Mouse (Mus musculus): ENCODE measurements at regions not wholly inside any gene's neighbourhood (a gene's known extent, or its start where the extent isn't known, plus 50 kb on each side); places are given as distances from the start of the nearest gene placed in this dataset.
A peak's percentile ranks its signal among the peaks of the same experiment; 100 is the strongest.

DNA sequence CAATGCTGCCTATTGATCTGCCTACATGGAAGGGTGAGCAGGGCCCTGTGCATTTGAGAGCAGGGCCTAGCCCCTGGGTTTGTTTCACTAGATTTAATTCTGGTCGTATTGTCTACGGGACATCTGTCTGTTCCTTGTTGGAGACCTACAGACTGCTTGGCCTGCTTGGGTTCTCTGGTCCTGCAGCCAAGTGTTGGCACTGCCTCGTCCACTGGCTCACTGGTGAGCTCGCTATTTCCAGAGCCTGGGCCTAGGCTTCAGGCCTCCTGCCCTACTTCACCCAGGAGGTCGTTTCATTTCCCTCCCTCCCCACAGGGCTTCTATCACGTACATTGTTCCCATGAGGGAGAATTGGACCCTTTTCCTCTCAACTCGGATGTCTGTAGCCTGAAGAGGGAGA is 62.2 kb upstream of the Blcap start:
- no peak for DNase-seq (ENCODE audit: low read depth, low spot score)

DNA sequence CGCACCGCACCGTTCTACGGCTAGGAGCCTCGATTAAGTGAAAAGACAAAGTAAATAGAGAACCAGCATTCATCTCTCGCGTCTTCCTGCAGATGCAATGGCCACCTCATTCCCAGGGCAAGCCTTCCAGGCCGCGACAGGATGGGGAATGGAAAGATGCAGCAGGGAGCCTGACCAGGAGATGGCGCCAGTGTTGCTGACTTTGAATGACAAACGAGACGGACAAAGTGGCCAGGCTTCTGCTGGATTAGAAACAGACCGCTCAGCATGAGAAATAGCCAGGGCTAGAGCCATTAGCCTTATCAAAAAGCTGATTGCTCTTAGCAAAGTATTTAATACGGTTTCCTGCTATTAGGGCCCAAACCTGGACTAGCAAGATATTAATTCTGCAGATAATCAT is 64.6 kb upstream of the Blcap start:
- peak; percentile 84 for DNase-seq (ENCODE audit: low read depth, low spot score)

GRCm38 (mm10) chr2:157640873-157641272 is 69.8 kb upstream of the Blcap start:
- peak; percentile 65 for DNase-seq (ENCODE audit: low read depth, low spot score)

DNA sequence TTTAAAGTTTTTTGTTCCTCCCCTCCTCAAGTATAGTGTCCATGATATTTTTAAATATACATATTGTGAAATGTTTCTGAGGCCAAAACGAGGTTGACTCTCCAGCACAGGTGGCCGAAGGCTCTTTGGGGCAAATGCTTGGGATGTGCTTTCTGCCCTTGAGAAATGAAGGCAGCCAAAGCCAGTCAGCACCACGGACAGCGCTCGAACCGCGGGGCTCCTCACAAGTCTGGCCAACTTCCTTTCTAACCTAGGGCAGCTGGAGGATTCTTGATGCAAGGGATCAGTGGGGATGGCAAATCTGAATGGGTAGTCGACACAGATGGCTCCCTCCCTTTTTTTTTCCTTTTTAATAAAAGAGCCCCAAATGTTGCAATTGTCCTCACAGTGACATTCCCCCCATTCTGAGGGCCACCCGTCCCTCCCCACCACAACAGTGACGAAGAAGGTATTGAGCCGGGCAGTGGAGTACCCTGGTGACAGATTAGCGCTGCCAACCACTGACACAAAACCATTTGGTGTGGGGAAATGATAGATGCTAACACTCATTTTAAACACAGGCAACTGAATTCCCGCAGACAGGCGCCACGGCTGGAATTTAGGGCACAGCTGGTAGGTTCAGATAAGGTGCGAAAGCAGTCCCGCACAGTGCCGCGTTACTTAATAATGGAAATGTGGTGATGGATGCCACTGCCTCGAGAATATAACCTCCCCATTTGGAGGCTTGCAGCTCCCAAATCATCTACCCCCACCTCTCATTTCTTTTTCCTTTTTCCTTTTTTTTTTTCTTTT is 73.4 kb upstream of the Ctnnbl1 start:
- DNase-seq (ENCODE audit: low read depth, low spot score): peak; percentile 72

- DNase-seq (ENCODE audit: low read depth, low spot score): peak; percentile 75
Observed at GRCm38 (mm10) chr2:157664481-157664880, 72.7 kb upstream of the Ctnnbl1 start.

GRCm38 (mm10) chr2:157670191-157670590 is 67.0 kb upstream of the Ctnnbl1 start:
- DNase-seq (ENCODE audit: low read depth, low spot score): peak; percentile 57

GRCm38 (mm10) chr2:157674906-157675305 is 62.3 kb upstream of the Ctnnbl1 start:
- DNase-seq (ENCODE audit: low read depth, low spot score): no peak

GRCm38 (mm10) chr2:157676396-157677176 is 60.6 kb upstream of the Ctnnbl1 start:
- peak; percentile 90 for DNase-seq (ENCODE audit: low read depth, low spot score)

DNA sequence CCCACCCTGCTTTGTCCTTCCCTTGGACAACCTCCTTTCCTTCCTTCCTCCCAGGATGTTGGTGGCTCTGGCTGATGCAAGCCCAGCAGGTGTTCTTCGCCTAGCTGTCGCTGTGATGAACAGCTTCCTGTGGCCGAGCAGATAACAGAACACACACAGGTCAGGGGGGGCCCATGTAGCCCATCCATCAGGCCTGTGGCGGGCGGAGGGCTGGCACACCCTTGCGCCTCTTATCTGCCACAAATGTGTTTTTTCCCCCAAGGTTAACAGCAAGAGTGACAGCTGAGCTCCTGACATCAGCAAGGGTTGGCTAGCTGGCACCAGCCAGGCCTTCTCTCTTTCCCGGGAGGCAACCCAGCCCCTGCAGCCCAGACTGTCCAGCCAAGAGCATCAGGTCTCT is 59.9 kb upstream of the Ctnnbl1 start:
- DNase-seq (ENCODE audit: low read depth, low spot score): no peak

DNA sequence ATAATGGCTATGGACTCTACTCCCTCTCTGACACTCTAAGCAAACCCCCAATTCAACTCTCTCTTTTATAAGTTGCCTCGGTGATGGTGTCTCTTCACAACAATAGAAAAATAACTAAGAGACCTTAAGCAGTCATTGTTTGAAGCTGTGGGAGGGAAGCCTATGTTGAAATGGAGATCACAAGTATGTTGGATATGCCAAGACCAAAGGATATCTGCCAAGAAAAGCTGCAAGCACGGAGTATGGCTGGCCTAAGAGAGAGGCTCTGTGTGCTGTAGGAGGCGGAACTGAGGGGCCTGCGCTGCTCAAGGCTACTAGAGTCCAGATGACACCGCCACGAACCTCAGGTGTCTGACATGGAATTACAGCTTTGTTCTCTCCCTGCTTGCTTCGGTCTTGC is 55.3 kb upstream of the Ctnnbl1 start:
- DNase-seq (ENCODE audit: low read depth, low spot score): no peak

Measured in R1 (cell line).